Mouse (Mus musculus): ENCODE data around the gene Gm49416.
"Not testable (repeated sequence)": the region's sequence is repeated elsewhere in the genome, so short reads cannot be mapped to it uniquely, and the experiment has no call there.

The Gm49416 gene

DNA sequence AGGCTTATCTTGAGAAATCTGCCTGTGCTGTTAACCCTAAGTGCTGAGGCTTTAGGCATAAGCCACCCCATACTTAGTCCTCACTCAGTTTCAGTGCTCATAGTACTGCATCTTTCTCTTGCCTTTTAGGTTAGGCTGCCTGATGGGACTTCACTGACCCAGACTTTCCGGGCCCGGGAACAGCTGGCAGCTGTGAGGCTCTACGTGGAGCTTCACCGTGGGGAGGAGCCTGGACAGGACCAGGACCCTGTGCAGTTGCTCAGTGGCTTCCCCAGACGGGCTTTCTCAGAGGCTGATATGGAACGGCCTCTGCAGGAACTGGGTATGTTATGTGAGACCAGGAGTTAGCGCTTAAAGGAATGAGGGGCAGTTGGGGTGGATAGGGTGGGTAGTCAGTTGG is 13.7 kb upstream of the Gm49416 start:
- DNase-seq (ENCODE audit: low read depth, low spot score) = no peak

DNA sequence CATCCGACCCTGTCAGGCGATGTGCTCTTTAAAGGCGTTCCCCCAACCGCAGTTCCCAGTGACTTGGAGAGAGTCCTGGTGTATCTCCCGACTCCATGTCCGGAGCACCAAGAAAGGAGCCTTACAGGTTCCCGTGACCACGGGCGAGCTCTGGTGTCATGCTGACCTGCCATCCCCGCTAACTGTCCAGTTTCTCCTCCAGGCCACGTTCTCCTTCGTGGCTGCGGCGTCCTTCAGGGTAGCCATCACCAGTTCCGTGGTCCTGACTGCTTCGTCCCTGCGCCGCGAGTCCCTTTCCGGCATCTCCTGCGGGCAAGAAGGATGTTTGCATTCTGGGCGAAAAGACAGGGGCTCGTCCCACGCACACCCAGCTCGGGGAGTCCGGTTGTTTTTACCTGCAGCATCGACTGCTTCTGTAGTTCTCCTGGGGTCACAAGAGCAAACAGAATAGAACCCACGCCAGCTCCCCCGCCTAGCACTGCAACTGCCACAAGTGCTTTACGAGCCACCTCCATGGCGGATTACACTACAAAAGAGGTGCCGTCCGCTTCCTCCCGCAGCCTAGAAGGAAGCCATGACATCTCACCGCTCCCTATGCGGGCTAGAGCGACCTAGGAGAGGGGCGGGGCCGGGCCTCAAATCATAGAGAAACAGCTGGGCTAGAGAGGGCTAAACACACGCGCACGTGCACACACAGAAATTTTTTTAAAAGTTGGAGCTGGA is 8.3 kb upstream of the Gm49416 start, which contains the start of gene Uqcc3:
Uqcc3 (minus strand) TSS at position 613 of the 723 bp plus-strand sequence.
- peak; percentile 70 for DNase-seq (ENCODE audit: low read depth, low spot score)

DNA sequence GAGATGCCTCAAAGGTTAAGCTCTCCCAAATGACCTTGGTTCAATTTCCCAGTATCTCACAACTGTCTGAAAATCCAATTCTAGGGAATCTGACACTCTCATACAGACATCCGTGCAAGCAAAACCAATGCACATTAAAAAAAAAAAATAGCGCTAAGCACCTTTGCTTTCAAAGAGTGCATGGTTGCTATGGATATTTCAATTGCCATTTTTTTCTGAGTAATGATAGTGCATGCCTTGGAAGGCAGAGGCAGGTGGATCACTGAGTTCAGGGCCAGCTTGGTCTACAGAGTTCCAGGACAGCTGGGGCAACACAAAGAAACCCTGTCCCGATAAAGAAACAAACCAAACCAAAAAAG is 7.7 kb upstream of the Gm49416 start:
- no peak for DNase-seq (ENCODE audit: low read depth, low spot score)

DNA sequence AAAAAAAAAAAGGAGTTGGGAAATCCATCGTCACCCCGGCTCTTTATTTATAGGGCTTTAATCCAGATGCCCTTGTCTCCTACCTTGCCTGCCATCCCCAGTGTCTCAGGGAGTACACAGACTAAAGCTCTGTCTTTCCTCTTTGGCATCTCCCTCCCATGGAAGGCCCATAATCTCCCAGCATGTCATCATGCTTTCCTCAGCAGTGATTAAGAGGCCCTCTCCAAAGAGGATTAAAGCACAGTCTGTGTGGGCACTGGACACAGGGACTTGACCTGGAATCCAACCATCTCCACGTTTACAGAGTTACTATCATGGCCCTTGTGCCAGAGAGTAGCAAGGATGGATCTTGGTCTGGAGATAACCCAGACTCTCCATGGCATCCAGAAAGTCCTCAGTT is 5.1 kb upstream of the Gm49416 start, which contains the start of the genes Lbhd1 and Gm49403:
Lbhd1 (plus strand) TSS at position 117 of the 400 bp plus-strand sequence.
Gm49403 (plus strand) TSS at position 315 of the 400 bp plus-strand sequence.
- no peak for DNase-seq (ENCODE audit: low read depth, low spot score)

DNA sequence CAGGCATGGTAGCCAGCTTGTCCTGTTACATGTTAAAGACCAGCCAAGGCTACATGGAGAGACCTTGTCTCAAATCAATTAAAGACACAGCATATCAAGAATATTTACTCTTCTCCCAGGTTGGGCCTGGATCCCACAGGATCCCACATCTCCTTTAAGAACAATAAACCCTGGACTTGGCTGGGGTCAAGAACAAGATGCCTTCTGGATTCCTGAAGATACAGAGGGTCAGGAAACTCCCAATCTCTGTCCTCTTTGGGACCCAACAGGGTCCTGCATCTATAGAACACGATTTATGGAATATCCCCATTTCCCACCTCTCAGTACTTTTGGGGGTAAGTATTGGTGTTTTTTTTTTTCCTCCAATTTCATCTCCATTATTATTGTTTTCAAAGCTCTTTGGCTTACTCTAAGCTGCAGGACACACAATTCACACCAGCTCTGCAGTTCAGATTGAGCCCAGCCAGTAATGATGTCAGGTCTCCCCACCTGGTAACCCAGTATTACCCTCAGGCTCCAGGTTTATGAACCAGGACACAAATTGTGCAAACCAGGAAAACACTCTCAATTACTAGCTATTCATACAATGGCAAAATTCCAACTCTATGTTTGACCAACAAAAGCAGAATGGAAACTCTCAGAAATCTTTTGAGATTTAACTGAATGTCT is 1.7 kb upstream of the Gm49416 start:
- no peak for DNase-seq (ENCODE audit: low read depth, low spot score)

DNA sequence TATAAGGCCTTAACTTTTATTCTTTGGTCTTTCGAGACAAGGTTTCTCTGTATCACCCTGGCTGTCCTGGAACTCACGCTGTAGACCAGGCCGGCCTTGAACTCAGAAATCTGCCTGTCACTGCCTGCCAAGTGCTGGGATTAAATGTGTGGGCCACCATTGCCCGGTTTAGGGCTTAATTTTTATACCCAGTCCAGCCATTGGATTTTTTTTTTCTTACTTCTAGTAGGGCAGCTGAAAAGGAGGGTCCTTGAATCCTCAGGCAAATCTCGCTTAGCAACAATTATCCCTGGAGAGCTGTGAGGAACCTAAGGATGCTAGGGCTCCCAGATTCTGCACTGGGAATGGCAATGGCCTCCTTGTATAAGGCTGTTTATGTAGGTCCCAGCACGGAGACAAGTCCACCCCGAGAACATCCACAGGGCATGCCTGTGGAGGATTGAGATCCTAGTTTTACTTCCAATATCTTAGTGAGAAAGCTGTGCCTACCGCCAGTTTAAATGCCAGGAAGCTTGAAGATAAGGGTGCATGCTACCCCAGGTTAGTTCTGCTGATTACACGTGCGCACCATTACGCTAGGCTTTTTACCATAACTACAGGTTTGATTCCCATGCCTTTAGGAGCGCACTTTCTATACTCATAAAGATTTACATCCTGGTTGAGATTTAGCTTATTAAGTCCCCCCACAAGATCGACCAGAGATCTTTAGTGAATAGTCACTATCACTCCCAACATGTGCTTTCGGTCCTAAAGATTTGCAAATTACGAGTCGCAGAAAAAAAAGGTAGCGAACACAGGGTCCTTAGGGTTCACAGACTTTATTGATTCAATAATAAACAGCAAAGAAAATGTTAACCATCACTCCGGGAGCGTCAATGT is 902 bp upstream of the Gm49416 start:
- DNase-seq (ENCODE audit: low read depth, low spot score) = no peak

DNA sequence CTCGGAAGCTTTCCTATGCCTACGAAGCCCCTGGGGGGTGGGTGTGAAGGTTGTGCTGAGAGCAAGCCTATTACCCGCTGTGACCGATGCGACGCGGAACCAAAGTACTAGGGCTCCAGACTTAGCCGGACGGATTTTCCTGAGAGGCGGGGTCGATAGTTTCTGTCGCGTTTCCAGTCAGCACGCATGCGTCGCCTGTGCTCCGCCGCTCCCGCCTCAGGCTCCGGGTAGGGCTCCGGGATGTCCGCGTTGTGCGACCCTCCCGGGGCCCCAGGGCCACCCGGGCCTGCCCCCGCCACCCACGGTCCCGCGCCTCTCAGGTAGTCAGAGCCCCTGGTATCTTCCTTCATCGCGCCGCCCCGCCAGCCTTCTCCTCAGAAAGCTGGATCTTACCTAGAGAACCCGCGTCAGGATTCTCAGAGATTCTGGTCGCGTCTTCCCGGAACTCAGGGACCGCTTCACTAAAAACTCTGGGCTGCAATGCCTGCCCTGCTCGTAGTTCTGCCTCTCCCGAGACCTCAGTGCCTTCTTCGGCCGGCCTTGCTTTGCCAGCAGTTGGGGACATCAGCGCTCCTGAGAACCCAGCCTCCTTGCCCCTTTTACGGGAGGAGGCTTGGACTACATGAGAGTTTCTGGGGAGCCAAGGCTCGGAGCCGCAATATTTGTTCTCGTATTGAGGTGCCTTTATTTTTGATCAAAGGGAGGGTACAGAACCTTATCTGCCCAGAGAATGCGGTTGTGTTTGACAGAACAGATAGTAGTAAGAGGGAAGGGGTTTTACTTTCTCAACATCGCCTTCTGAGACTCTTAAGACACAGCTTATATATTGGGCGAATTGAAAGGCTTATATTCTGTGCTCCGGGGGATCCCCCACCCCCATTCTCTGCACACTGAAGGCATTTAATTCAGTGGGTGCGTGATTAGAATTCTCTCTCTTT is 4.4 kb downstream of the Gm49416 start, which contains the start of gene Ints5:
Ints5 (plus strand) TSS at position 177 of the 938 bp plus-strand sequence.
- DNase-seq (ENCODE audit: low read depth, low spot score) = peak; percentile 75

DNA sequence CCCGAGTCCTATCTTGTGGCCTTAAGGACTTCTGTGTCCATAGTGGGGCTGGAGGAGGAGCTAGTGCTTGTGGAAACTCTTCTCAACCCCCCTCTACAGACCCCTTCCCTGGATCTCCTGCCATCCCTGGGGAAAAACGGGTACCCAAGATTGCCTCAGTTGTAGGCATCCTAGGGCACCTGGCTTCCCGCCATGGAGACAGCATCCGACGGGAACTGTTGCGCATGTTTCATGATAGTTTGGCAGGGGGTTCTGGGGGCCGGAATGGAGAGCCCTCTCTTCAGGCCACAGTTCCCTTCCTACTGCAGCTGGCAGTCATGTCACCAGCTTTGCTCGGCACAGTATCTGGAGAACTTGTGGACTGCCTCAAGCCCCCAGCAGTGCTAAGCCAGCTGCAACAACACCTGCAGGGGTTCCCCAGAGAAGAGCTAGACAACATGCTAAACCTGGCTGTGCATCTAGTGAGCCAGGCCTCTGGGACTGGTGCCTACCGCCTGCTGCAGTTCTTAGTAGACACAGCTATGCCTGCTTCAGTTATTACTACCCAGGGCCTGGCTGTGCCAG is 6.8 kb downstream of the Gm49416 start:
- no peak for DNase-seq (ENCODE audit: low read depth, low spot score)

DNA sequence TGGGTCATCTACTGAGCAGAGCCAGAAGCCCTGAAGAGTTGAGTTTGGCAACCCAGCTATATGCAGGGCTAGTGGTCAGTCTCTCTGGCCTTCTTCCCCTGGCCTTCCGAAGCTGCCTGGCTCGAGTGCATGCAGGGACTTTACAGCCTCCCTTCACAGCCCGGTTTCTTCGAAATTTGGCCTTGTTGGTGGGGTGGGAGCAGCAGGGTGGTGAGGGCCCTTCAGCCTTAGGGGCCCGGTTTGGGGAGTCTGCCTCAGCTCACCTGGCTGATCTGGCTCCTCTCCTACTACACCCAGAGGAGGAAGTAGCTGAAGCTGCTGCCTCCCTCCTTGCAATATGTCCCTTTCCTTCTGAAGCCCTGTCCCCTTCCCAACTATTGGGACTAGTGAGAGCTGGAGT is 7.5 kb downstream of the Gm49416 start:
- not testable (repeated sequence) for DNase-seq (ENCODE audit: low read depth, low spot score)

DNA sequence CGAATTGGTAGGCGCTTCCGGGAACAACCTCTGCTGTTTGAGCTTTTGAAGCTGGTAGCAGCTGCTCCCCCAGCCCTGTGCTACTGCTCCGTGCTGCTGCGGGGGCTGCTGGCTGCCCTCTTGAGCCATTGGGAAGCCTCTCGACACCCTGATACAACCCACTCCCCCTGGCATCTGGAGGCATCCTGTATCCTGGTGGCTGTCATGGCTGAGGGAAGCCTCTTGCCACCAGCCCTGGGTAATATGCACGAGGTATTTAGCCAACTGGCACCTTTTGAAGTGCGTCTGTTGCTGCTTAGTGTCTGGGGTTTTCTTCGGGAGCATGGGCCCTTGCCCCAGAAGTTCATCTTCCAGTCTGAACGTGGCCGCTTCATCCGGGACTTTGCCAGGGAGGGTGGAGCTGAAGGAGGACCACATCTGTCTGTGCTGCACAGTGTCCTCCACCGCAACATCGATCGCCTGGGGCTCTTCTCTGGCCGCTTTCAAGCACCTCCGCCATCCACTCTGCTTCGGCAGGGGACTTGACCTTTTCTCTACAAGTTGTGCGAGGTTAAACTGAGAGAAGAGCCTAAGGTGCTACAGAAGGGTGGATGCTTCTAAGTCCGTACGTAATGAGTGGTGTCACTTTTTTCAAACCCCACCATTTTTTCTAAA is 8.6 kb downstream of the Gm49416 start:
- not testable (repeated sequence) for DNase-seq (ENCODE audit: low read depth, low spot score)

DNA sequence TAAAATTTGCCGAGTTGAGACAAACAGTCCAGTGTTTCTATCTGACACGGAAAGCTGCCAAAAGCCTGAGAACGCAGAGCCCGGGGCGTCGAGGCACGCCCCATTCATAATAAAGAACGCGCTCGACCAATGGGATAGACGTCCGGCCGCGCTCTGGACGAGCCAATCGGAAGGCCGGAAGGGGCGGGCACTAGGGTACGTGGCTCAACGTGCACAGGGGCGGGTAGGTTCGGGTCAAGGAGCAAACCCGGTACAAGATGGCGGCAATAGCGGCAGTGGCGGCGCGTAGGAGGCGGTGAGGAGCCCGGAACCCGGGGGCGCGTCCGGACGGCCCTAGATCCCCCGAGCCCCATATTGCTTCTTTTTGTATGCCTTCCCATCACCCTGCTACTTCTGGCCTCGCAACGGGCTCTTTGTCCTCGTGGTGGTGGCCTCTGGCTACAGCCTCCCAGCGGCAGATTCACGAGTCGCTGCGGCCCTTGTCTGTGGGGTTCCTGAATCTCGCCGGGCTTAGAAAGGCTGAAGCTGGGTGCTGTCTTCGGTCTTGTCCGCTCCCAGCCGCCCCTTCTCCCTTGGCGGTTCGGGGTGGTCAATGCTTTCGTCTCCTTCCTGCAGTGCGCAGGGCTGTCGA is 9.3 kb downstream of the Gm49416 start, which contains the start of gene Ganab:
Ganab (plus strand) TSS at position 207 of the 631 bp plus-strand sequence.
- DNase-seq (ENCODE audit: low read depth, low spot score) = peak; percentile 93

DNA sequence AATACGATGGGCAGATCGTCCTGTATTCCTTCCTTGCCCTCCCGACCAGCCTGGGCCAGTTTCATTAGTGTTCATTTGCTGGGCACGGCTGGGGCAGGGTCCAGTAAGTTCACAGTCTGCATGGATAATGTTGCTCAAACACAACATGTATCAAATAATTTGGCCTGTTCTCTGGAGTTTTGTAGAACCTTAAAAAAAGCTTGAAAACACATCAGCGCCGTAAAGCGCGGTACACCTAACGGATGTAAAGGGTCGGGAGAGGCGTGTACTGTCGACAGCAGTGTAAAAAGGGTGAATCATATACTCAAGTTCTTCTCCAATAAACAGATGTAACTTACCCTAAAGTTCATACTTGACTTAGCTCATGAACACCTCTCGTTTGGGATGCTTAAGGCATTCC is 9.8 kb downstream of the Gm49416 start:
- no peak for DNase-seq (ENCODE audit: low read depth, low spot score)

DNA sequence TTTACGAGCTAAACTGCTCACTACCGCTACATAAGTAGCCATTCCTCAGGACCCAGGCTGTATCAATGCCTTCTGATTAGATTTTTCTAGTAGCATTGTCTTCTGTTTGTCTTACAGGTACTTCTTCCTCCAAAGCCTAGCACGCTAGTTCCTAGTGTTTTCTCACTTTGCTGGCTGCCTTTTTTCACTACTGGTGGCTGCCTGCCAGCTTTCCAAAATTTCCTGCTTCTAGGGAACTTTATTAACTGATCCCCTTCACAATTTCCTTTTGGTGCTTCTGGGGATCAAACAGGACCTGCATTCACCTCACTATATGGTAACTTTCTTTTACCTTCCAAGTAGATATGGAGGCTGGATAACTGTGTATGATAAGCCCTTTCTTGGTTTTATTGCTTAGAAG is 10.4 kb downstream of the Gm49416 start:
- DNase-seq (ENCODE audit: low read depth, low spot score) = no peak

DNA sequence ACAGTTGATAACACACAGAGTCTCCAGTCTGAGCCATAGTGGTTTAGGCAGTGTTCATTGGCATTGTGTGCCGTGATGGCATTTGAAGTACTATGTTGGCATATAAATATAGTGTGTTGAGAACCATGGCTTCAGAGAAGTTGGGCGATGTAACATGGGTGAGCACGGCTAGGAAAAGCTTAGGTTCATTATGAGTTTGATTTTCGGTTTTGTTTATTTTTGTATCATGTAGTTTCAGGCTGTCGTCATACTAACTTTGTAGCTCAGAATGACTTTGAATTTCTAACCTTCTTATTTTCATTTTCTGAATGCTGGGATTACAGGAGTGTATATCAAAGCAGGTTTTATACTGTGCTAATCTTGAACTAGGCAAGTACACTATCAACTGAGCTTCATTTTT is 14.7 kb downstream of the Gm49416 start:
- no peak for DNase-seq (ENCODE audit: low read depth, low spot score)

DNA sequence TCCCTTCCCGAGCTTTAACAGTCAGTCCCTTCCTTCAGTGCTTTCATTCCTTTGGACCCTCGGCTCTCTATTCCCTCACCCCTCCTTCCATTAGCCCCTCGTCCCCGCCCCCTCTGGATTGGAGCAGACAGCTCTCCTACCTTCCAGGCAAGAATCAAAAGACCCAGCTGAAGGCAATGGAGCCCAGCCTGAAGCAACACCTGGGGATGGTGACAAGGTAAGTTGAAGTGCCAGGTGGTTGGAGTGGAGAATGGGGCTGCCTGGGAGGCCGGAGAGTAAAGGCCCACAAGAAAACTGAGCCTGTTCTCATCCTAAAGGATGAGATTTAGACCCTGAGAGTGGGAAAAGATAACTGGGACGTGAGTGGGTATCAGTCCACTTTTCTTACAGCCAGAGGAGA is 19.8 kb downstream of the Gm49416 start:
- no peak for DNase-seq (ENCODE audit: low read depth, low spot score)

DNA sequence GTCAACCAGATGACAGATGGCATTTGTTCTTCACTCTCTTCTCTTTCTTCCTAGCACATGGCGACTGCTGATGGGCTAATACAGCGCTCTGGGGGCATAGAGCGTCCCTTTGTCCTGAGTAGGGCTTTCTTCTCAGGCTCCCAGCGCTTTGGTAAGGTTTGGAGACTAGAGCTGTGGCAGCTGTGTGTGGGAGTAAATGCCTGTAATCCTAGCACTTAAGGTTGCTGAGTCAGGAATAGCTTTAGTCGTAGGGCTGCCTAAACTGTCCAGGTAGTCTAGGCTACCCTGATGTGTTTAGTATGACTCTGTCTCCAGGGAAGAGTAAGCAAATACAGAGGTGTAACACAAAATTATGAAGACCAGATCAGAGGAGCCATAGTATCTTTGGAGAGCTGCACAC is 23.1 kb downstream of the Gm49416 start:
- DNase-seq (ENCODE audit: low read depth, low spot score) = no peak

DNA sequence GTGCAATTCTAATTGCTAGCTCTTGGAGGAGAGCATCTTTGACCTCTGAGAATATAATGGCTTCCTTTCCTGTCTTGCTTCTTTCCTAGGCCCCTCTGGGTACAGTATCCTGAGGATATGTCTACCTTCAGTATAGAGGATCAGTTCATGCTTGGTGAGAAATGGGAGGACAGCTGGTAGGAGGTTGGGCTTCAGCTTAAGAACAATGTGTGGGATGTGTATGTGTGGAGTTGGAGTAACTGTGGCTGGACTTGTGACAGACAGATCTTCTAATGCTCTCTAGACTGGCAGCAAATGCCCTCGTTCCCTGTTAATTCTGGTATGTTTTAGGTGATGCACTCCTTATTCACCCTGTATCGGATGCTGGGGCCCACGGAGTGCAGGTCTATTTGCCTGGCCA is 25.5 kb downstream of the Gm49416 start:
- no peak for DNase-seq (ENCODE audit: low read depth, low spot score)

DNA sequence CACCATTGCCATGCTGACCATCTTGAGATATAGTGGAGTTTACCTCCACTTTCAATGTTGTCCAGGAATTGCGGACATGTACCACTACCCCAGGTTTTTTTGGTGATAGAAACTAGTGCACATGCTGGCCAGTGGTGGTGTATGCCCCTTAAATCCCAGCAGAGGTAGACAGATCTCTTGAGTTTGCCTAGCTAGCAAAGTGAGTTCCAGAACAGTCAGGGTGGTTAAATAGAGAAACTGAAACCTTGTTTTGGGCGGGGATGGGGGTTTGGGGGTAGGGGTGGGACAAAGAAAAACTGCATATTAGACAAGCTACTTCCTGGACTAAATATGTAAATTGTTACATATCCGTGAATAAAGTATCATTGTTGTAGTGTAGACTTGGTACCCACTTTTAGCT is 30.3 kb downstream of the Gm49416 start:
- no peak for DNase-seq (ENCODE audit: low read depth, low spot score)

DNA sequence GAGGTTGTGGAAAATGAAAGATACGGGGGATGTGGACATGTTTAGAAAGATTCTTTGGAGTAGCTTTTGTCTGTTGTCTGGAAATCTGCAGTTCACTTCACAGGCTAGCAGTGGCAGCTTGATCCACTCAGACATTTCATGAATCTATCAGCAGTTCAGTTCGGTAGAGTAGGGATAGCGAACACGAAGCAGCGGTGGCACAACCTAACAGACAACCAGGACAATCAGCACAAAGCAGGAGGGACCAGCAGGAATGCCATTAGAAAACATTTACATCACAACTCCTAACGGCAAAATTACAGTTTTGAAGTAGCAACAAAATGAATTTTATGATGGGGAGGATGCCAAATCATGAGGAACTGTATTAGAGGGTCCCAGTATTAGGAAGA is 31.0 kb downstream of the Gm49416 start:
- DNase-seq (ENCODE audit: low read depth, low spot score) = no peak
